Mouse (Mus musculus): Measurements from ENCODE around the gene Dab1. TPM values are rescaled to one million over a fixed set of nuclear protein-coding genes. Genes with fewer than 3 reads are reported as not detected.

Dab1 gene
- polyA plus RNA-seq, 1 experiment = not detected

DNA sequence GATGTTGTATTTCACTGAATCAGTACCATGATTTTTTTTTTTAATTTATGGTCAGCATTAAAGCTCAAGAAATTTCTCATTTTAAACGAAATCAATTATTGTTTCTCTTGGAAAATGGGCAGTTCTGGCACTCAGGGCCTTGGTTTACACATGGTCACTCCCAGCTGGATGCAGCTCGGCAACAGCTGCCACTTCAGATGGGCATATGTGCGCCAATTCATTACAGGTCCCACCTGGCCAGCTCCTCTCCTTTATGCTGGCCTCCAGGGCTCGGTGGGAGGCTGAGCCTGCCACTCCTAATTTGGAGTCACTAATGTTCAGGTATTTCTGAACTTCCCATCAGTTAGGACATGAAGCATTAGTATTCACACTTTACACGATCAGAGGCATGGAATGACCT, 582.5 kb downstream of the Dab1 start:
- Histone ChIP-seq H3K4me3 (ENCODE audit: insufficient read depth, low read depth, low read length) (no peak overlapping the region), H3K27ac (ENCODE audit: insufficient read depth, low read depth, low read length) (no peak overlapping the region), H3K4me1 (ENCODE audit: control insufficient read depth, insufficient read depth, low read length) (no peaks in the 10 kb centered on the region)
- TF ChIP-seq CTCF (IDR thresholded peaks at IDR 0.05; ENCODE audit: insufficient read depth, low read depth, low read length) (no peak), POLR2A (IDR thresholded peaks at IDR 0.05; ENCODE audit: insufficient read depth, low read depth, low read length) (no peak)
- WGBS = 92% methylated on average over 5 of the region's 5 CpGs

DNA sequence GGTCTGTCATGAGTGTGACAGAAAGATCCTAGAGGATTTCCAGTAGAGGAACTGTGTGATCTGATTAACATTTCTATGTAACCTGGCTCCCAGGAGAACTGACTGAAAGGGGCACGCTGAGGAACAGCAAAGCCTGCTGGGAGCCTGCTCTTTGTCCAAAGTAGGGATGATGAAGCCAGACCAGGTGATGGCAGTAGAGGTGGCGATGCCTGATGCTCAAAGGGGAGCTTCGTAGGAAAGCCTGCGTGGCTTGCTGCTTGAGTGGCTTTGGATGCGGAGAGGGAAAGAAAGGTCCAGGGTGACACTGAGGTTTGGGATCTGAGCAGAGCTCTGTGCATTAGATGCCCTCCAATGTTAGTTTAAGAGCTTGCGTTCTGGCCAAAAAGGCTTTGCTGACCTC, 584.9 kb downstream of the Dab1 start:
- Histone ChIP-seq H3K4me1 (ENCODE audit: control insufficient read depth, insufficient read depth, low read length) (no peaks in the 10 kb centered on the region), H3K4me3 (ENCODE audit: insufficient read depth, low read depth, low read length) (no peak overlapping the region), H3K27ac (ENCODE audit: insufficient read depth, low read depth, low read length) (no peak overlapping the region)
- TF ChIP-seq CTCF (IDR thresholded peaks at IDR 0.05; ENCODE audit: insufficient read depth, low read depth, low read length) (no peak), POLR2A (IDR thresholded peaks at IDR 0.05; ENCODE audit: insufficient read depth, low read depth, low read length) (no peak)
- WGBS = 63% methylated on average over 6 of the region's 6 CpGs

DNA sequence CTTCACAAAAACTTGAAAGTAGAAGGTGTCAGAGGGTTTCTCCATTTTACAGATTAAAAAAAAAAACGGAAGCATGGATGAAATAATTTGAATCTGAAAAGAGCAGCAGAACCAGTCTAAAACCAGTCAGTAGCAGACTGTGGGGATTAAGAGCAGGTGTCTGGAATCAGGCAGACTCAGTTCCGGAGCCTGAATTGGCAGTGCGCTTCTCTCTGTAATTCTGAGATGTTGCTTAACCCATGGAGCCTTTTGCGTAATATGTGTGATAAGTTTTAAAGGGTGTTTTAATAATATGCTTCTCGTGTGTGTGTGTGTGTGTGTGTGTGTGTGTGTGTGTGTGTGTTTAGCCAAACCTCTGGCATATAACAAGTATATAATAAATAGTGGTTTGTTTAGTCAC, 587.5 kb downstream of the Dab1 start:
- Histone ChIP-seq H3K27ac (ENCODE audit: insufficient read depth, low read depth, low read length) (no peak overlapping the region), H3K4me1 (ENCODE audit: control insufficient read depth, insufficient read depth, low read length) (no peaks in the 10 kb centered on the region), H3K4me3 (ENCODE audit: insufficient read depth, low read depth, low read length) (no peak overlapping the region)
- 67% methylated on average over 5 of the region's 5 CpGs for WGBS
- no peak for TF ChIP-seq POLR2A (IDR thresholded peaks at IDR 0.05; ENCODE audit: insufficient read depth, low read depth, low read length)
- no peak for TF ChIP-seq CTCF (IDR thresholded peaks at IDR 0.05; ENCODE audit: insufficient read depth, low read depth, low read length)

DNA sequence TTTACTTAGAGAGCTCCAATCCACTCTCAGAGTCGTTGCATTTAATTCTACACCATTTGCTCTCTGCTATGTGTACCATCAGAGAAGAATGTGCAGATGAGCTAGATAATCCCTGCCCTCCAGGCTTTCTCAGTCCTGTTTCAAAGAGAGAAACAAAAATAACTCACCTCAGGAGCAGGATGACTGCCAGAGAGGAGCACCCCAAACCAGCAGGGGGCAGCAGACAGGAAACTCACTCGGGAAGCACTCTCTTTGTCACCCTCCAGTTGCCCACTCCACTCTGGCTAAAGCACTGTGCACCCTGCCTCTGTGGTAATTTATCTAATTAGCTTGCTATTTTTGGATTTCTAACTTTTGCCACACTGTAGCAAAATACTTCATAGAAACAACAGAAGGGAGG, 589.9 kb downstream of the Dab1 start:
- Histone ChIP-seq H3K4me3 (ENCODE audit: insufficient read depth, low read depth, low read length) (no peak overlapping the region), H3K27ac (ENCODE audit: insufficient read depth, low read depth, low read length) (no peak overlapping the region), H3K4me1 (ENCODE audit: control insufficient read depth, insufficient read depth, low read length) (no peaks in the 10 kb centered on the region)
- 25% methylated on average over 2 of the region's 2 CpGs for WGBS
- TF ChIP-seq POLR2A (IDR thresholded peaks at IDR 0.05; ENCODE audit: insufficient read depth, low read depth, low read length) (no peak), CTCF (IDR thresholded peaks at IDR 0.05; ENCODE audit: insufficient read depth, low read depth, low read length) (peak; percentile 40; the same call in 1 of the 2 replicates)

DNA sequence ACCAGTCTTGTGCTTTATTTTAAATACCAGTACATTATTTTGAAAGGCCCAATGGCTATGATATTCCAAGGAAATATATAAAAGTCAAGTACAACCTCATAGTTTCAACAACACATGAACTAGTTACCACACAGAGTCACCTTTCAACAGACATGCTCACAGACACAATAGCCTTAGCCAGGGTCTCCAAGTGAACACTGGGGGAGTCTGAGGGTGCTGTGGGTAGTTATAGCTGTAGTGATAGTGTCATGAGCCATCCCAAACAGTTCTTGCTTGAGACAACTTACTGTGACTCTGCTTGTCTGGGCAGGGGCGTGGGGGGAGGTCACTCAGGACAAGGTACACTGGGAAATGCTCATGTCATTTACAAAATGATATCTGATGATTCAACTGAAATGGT, 591.6 kb downstream of the Dab1 start:
- H3K4me1 ChIP-seq (ENCODE audit: control insufficient read depth, insufficient read depth, low read length) = no peaks in the 10 kb centered on the region
- no peak overlapping the region for H3K27ac ChIP-seq (ENCODE audit: insufficient read depth, low read depth, low read length)
- TF ChIP-seq CTCF (IDR thresholded peaks at IDR 0.05; ENCODE audit: insufficient read depth, low read depth, low read length) (no peak), POLR2A (IDR thresholded peaks at IDR 0.05; ENCODE audit: insufficient read depth, low read depth, low read length) (no peak)
- WGBS = 83% methylated on average over 1 of the region's 1 CpGs
- no peak overlapping the region for H3K4me3 ChIP-seq (ENCODE audit: insufficient read depth, low read depth, low read length)

DNA sequence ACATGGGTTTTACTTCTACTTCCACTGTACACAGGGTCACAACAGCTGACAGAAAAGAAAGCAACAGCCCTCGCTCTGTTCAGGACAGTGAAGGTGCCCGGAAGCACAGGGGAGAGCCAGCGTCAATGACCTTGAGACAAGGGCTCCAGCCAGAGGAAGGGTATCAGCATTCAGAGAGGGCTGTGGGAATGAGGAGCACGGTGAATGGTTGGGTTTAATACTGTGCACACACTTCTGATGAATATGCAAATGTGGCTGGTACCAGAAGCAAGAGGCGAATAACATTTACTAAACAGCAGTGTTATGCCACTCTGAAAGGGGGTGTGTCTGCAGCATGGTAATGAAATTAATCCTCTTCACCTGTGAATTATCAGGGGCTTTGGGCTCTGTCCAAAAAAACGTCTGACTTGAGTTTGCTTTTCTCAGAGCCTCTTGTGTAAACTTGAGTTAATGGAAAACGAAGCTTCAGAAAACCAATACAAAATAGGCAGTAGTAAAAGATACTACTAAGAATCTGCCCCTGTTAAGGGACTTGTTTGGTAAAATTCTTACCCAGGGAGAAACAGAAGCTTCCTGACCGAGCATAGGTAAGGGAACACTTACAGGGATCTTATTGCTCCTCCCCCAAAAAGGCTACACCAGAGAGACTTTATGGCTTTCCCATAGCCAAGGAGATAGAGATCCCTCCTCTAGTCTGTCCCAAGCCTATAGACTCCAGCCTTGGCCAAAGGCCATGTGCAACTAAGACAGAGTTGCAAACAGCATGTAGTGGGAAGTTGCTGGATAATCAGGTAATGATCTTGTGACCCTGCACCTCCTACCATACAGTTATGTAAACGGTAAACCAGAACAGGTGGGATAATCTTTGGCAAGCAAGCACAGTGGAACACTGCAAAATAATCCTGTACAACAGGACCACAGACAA, 592.6 kb downstream of the Dab1 start:
- no peaks in the 10 kb centered on the region for H3K4me1 ChIP-seq (ENCODE audit: control insufficient read depth, insufficient read depth, low read length)
- H3K4me3 ChIP-seq (ENCODE audit: insufficient read depth, low read depth, low read length) = no peak overlapping the region
- WGBS = 64% methylated on average over 9 of the region's 9 CpGs
- no peak for TF ChIP-seq CTCF (IDR thresholded peaks at IDR 0.05; ENCODE audit: insufficient read depth, low read depth, low read length)
- no peak for TF ChIP-seq POLR2A (IDR thresholded peaks at IDR 0.05; ENCODE audit: insufficient read depth, low read depth, low read length)
- no peak overlapping the region for H3K27ac ChIP-seq (ENCODE audit: insufficient read depth, low read depth, low read length)

DNA sequence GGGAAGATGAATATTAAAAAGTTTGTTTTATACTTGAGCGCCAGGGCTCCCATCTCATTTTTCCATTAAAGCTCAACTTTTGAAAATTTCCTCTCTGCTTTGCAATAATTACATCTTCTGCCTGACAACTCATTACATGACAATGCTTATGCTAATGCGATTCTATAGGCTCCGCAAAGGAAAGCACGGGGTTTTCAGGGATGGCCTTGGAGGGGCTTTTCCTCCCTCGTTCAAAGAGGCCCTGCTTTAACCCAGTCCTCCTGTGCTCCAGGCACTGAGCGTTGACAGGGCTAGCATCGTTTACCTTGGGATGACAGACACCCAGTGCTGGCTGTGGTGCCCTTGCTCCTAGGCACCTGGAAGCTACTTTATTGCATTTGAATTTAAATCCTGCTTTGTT, 595.6 kb downstream of the Dab1 start:
- peaks cover 5% of the 10 kb centered on the region; the same call in 1 of the 2 replicates for H3K4me1 ChIP-seq (ENCODE audit: control insufficient read depth, insufficient read depth, low read length)
- TF ChIP-seq POLR2A (IDR thresholded peaks at IDR 0.05; ENCODE audit: insufficient read depth, low read depth, low read length) (no peak), CTCF (IDR thresholded peaks at IDR 0.05; ENCODE audit: insufficient read depth, low read depth, low read length) (no peak)
- 80% methylated on average over 7 of the region's 7 CpGs for WGBS
- H3K27ac ChIP-seq (ENCODE audit: insufficient read depth, low read depth, low read length) = no peak overlapping the region
- H3K4me3 ChIP-seq (ENCODE audit: insufficient read depth, low read depth, low read length) = no peak overlapping the region

DNA sequence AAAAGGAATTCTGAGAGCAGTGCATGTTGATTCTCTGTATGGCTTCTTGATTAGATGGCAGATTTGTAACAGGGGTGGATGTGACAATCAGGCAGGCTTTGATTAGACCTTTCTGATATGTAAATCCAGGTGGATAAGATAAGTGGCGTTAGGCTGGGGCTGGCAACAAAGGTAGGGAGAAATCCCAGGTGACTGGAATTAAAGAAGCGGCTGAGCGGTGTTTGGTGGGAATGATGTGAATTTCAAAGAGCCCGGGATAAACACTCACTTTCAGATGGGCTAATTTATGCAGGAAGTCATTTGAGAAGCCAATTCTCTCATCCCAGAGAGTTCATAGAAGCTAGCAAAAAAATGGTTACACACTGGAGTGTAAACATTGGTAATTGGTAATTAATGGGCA, 598.2 kb downstream of the Dab1 start:
- no peak for TF ChIP-seq CTCF (IDR thresholded peaks at IDR 0.05; ENCODE audit: insufficient read depth, low read depth, low read length)
- no peak for TF ChIP-seq POLR2A (IDR thresholded peaks at IDR 0.05; ENCODE audit: insufficient read depth, low read depth, low read length)
- Histone ChIP-seq H3K4me3 (ENCODE audit: insufficient read depth, low read depth, low read length) (no peak overlapping the region), H3K27ac (ENCODE audit: insufficient read depth, low read depth, low read length) (no peak overlapping the region), H3K4me1 (ENCODE audit: control insufficient read depth, insufficient read depth, low read length) (peaks cover 5% of the 10 kb centered on the region; the same call in 1 of the 2 replicates)
- 68% methylated on average over 4 of the region's 4 CpGs for WGBS

DNA sequence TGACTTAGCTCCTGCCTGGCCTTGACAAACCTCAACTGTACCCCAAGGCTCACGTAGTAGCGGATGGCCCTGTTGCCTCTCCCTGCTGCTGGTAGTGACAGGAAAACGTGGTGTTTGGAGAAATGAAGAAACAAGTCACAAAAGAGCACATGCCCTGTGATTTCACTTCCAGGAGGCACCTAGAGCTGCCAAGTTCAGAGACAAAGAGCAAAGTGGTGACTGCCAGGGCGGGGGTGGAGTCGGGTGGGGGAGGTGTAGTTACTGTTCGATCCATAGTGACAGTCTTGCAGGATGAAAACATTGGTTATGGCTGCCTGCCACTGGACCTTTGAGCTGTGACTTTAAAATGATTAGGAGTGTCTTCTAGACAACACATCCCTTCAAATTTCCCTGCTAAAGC, 599.6 kb downstream of the Dab1 start:
- TF ChIP-seq CTCF (IDR thresholded peaks at IDR 0.05; ENCODE audit: insufficient read depth, low read depth, low read length) = no peak
- no peak for TF ChIP-seq POLR2A (IDR thresholded peaks at IDR 0.05; ENCODE audit: insufficient read depth, low read depth, low read length)
- Histone ChIP-seq H3K4me3 (ENCODE audit: insufficient read depth, low read depth, low read length) (no peak overlapping the region), H3K4me1 (ENCODE audit: control insufficient read depth, insufficient read depth, low read length) (peaks cover 5% of the 10 kb centered on the region; the same call in 1 of the 2 replicates), H3K27ac (ENCODE audit: insufficient read depth, low read depth, low read length) (no peak overlapping the region)
- WGBS = 37% methylated on average over 6 of the region's 6 CpGs

Data from olfactory bulb, adult 2 months (tissue).